Mouse (Mus musculus): ENCODE measurements around the gene Lin7b. TPM values are rescaled to one million over a fixed set of nuclear protein-coding genes. Genes with fewer than 3 reads are reported as not detected.

Lin7b gene
- polyA plus RNA-seq, 1 experiment, result not detected

GRCm38 (mm10) chr7:45372371-45372770 is 2.0 kb upstream of the Lin7b start:
- WGBS, result 83% methylated on average over 5 of the region's 5 CpGs
- Histone ChIP-seq H3K4me1 (ENCODE audit: control insufficient read depth, insufficient read depth, low read length) (no peaks in the 10 kb centered on the region; the same call in 1 of the 2 replicates), H3K27ac (ENCODE audit: control insufficient read depth, insufficient read depth, low read depth, low read length, poor library complexity) (no peak overlapping the region), H3K4me3 (replicated peaks; ENCODE audit: control insufficient read depth, low read depth, low read length) (no peak overlapping the region)
- TF ChIP-seq POLR2A (IDR thresholded peaks at IDR 0.05; ENCODE audit: borderline replicate concordance, control insufficient read depth, low read depth, low read length), result no peak
- no peak for TF ChIP-seq CTCF (IDR thresholded peaks at IDR 0.05; ENCODE audit: control insufficient read depth, insufficient read depth, low read length)

- WGBS, result 8% methylated on average over 52 of the region's 52 CpGs
- Histone ChIP-seq H3K4me1 (ENCODE audit: control insufficient read depth, insufficient read depth, low read length) (no peaks in the 10 kb centered on the region; the same call in 1 of the 2 replicates), H3K4me3 (replicated peaks; ENCODE audit: control insufficient read depth, low read depth, low read length) (no peak overlapping the region), H3K27ac (ENCODE audit: control insufficient read depth, insufficient read depth, low read depth, low read length, poor library complexity) (no peak overlapping the region)
- TF ChIP-seq POLR2A (IDR thresholded peaks at IDR 0.05; ENCODE audit: borderline replicate concordance, control insufficient read depth, low read depth, low read length), result no peak
- no peak for TF ChIP-seq CTCF (IDR thresholded peaks at IDR 0.05; ENCODE audit: control insufficient read depth, insufficient read depth, low read length)
These were observed 428 bp downstream of the Lin7b start for GRCm38 (mm10) chr7:45369836-45370474.

GRCm38 (mm10) chr7:45369022-45369745 is 1.2 kb downstream of the Lin7b start:
- WGBS, result 70% methylated on average over 16 of the region's 16 CpGs
- no peak for TF ChIP-seq CTCF (IDR thresholded peaks at IDR 0.05; ENCODE audit: control insufficient read depth, insufficient read depth, low read length)
- no peak for TF ChIP-seq POLR2A (IDR thresholded peaks at IDR 0.05; ENCODE audit: borderline replicate concordance, control insufficient read depth, low read depth, low read length)
- Histone ChIP-seq H3K4me3 (replicated peaks; ENCODE audit: control insufficient read depth, low read depth, low read length) (no peak overlapping the region), H3K27ac (ENCODE audit: control insufficient read depth, insufficient read depth, low read depth, low read length, poor library complexity) (no peak overlapping the region), H3K4me1 (ENCODE audit: control insufficient read depth, insufficient read depth, low read length) (no peaks in the 10 kb centered on the region; the same call in 1 of the 2 replicates)

GRCm38 (mm10) chr7:45368178-45368577 is 2.2 kb downstream of the Lin7b start:
- WGBS, result 82% methylated on average over 15 of the region's 15 CpGs
- TF ChIP-seq POLR2A (IDR thresholded peaks at IDR 0.05; ENCODE audit: borderline replicate concordance, control insufficient read depth, low read depth, low read length) (no peak), CTCF (IDR thresholded peaks at IDR 0.05; ENCODE audit: control insufficient read depth, insufficient read depth, low read length) (no peak)
- H3K4me1 ChIP-seq (ENCODE audit: control insufficient read depth, insufficient read depth, low read length), result no peaks in the 10 kb centered on the region; the same call in 1 of the 2 replicates
- no peak overlapping the region for H3K4me3 ChIP-seq (replicated peaks; ENCODE audit: control insufficient read depth, low read depth, low read length)
- no peak overlapping the region for H3K27ac ChIP-seq (ENCODE audit: control insufficient read depth, insufficient read depth, low read depth, low read length, poor library complexity)

- Histone ChIP-seq H3K4me3 (replicated peaks; ENCODE audit: control insufficient read depth, low read depth, low read length) (peak overlapping the region; percentile 71), H3K27ac (ENCODE audit: control insufficient read depth, insufficient read depth, low read depth, low read length, poor library complexity) (0 out of 2 replicates have a peak overlapping the region, but pooled peaks have one; percentile 27), H3K4me1 (ENCODE audit: control insufficient read depth, insufficient read depth, low read length) (no peaks in the 10 kb centered on the region; the same call in 1 of the 2 replicates)
- WGBS, result 1% methylated on average over 70 of the region's 70 CpGs
- TF ChIP-seq CTCF (IDR thresholded peaks at IDR 0.05; ENCODE audit: control insufficient read depth, insufficient read depth, low read length) (peak; percentile 70), POLR2A (IDR thresholded peaks at IDR 0.05; ENCODE audit: borderline replicate concordance, control insufficient read depth, low read depth, low read length) (peak; percentile 20; the same call in 1 of the 2 replicates)
These were observed 3.1 kb downstream of the Lin7b start for GRCm38 (mm10) chr7:45367020-45367880.

- no peak for TF ChIP-seq POLR2A (IDR thresholded peaks at IDR 0.05; ENCODE audit: borderline replicate concordance, control insufficient read depth, low read depth, low read length)
- H3K4me3 ChIP-seq (replicated peaks; ENCODE audit: control insufficient read depth, low read depth, low read length), result peak within 1 kb of the TSS; percentile 71
- no peaks in the 10 kb centered on the region; the same call in 1 of the 2 replicates for H3K4me1 ChIP-seq (ENCODE audit: control insufficient read depth, insufficient read depth, low read length)
- H3K27ac ChIP-seq (ENCODE audit: control insufficient read depth, insufficient read depth, low read depth, low read length, poor library complexity), result 0 out of 2 replicates have a peak within 1 kb of the TSS, but pooled peaks have one; percentile 27
- WGBS, result under 1% methylated on average over 25 of the region's 26 CpGs
These were observed 3.7 kb downstream of the Lin7b start, which contains the start of gene Ppfia3 for GRCm38 (mm10) chr7:45366652-45367019. Ppfia3 (minus strand) TSS chr7:45367019.

GRCm38 (mm10) chr7:45365742-45366651 is 4.4 kb downstream of the Lin7b start:
- no peaks in the 10 kb centered on the region; the same call in 1 of the 2 replicates for H3K4me1 ChIP-seq (ENCODE audit: control insufficient read depth, insufficient read depth, low read length)
- H3K4me3 ChIP-seq (replicated peaks; ENCODE audit: control insufficient read depth, low read depth, low read length), result no peak overlapping the region
- TF ChIP-seq POLR2A (IDR thresholded peaks at IDR 0.05; ENCODE audit: borderline replicate concordance, control insufficient read depth, low read depth, low read length), result no peak
- no peak for TF ChIP-seq CTCF (IDR thresholded peaks at IDR 0.05; ENCODE audit: control insufficient read depth, insufficient read depth, low read length)
- WGBS, result 13% methylated on average over 35 of the region's 35 CpGs
- no peak overlapping the region for H3K27ac ChIP-seq (ENCODE audit: control insufficient read depth, insufficient read depth, low read depth, low read length, poor library complexity)

Measured in bone marrow, adult 2 months (tissue).